Mouse (Mus musculus) kidney, postnatal 0 days (tissue): Measurements from ENCODE around the gene Nup205. TPM values are rescaled to one million over a fixed set of nuclear protein-coding genes. Genes with fewer than 3 reads are reported as not detected.
A peak's percentile ranks its signal among the peaks of the same experiment; 100 is the strongest.

Experiments
- ATAC-seq: fragments of 200-750 bp; cut with Nextera tagmentation; replicated peaks from 2 replicates; pipeline ENCODE4 v1.8.0; 2017; ENCODE audit warnings: low read depth, moderate number of reproducible peaks, moderate TSS enrichment, moderate library complexity; ENCODE audit not compliant: low FRiP score
- DNase-seq: peaks from one replicate; pipeline ENCODE4 v3.0.0-alpha.2; 2016; ENCODE audit warnings: low spot score
- H3K27ac ChIP-seq: fragments of 300-500 bp; sonication (generic); 2 replicates; pipeline ENCODE4 v1.5.1; 2014; ENCODE audit warnings: mild to moderate bottlenecking
- H3K27me3 ChIP-seq: fragments of 300-500 bp; sonication (generic); 2 replicates; pipeline ENCODE4 v1.6.1; 2014; ENCODE audit warnings: low read length, mixed read lengths; ENCODE audit not compliant: insufficient read depth
- H3K36me3 ChIP-seq: fragments of 300-500 bp; sonication (generic); 2 replicates; pipeline ENCODE4 v1.6.1; 2014; ENCODE audit warnings: low read length, mixed read lengths; ENCODE audit not compliant: insufficient read depth
- H3K4me1 ChIP-seq: fragments of 300-500 bp; sonication (generic); replicated peaks from 2 replicates; pipeline ENCODE4 v1.6.1; 2014; ENCODE audit warnings: antibody characterized with exemption, low read length, mixed read lengths; ENCODE audit not compliant: insufficient read depth
- H3K4me2 ChIP-seq: fragments of 300-500 bp; sonication (generic); 2 replicates; pipeline ENCODE4 v1.6.1; 2014; ENCODE audit warnings: mild to moderate bottlenecking, low read length, moderate library complexity, mixed read lengths
- H3K4me3 ChIP-seq: fragments of 300-500 bp; sonication (generic); replicated peaks from 2 replicates; pipeline ENCODE4 v1.5.1; 2014; ENCODE audit warnings: low read depth, low read length
- H3K9ac ChIP-seq: fragments of 300-500 bp; sonication (generic); 2 replicates; pipeline ENCODE4 v1.6.1; 2014; ENCODE audit warnings: low read depth, low read length
- H3K9me3 ChIP-seq: fragments of 300-500 bp; sonication (generic); replicated peaks from 2 replicates; pipeline ENCODE4 v1.6.1; 2016; ENCODE audit warnings: low read length, inconsistent platforms, mixed read lengths
- CTCF ChIP-seq: IDR thresholded peaks from 2 replicates; pipeline ENCODE4 v1.5.1; 2016; ENCODE audit warnings: antibody characterized with exemption, low read depth, mild to moderate bottlenecking, moderate library complexity
- WGBS: fragments of 180-500 bp; shearing (Covaris S2); extraction: QIAGEN DNeasy Blood & Tissue Kit; methylation state at CpG from one replicate; pipeline ENCODE4 v1.1.7; 2014; 5-methylcytosine and 5-hydroxymethylcytosine counted together
- polyA plus RNA-seq: library from polyadenylated mRNA; unstranded; fragments of >200 nt; fragmentation: Nextera tagmentation; extraction: Ambion mirVana; gene quantifications from 2 replicates; pipeline ENCODE4 v1.2.1, GENCODE M21; 2015

Nup205 gene
- polyA plus RNA-seq, 1 experiment from 2014 or later = 18.4 TPM

GRCm38 (mm10) chr6:35265580-35266278, 88.5 kb downstream of the Nup205 start:
- no peak overlapping the region for H3K4me3 ChIP-seq
- H3K4me1 ChIP-seq = no peaks in the 10 kb centered on the region
- no peaks in the 10 kb centered on the region for H3K27me3 ChIP-seq
- H3K36me3 ChIP-seq = peaks cover 12% of the 10 kb centered on the region; the same call in 1 of the 2 replicates
- no peak for TF ChIP-seq CTCF
- H3K9ac ChIP-seq = no peak overlapping the region
- WGBS = 70% methylated on average over 15 of the region's 15 CpGs
- no peaks in the 10 kb centered on the region for H3K9me3 ChIP-seq
- H3K27ac ChIP-seq = peak overlapping the region; percentile 15; the same call in 1 of the 2 replicates
- no peak overlapping the region for H3K4me2 ChIP-seq
- DNase-seq = peak; percentile 54
- ATAC-seq = 0 out of 2 replicates have a peak, but pooled peaks have one; percentile 40

DNA sequence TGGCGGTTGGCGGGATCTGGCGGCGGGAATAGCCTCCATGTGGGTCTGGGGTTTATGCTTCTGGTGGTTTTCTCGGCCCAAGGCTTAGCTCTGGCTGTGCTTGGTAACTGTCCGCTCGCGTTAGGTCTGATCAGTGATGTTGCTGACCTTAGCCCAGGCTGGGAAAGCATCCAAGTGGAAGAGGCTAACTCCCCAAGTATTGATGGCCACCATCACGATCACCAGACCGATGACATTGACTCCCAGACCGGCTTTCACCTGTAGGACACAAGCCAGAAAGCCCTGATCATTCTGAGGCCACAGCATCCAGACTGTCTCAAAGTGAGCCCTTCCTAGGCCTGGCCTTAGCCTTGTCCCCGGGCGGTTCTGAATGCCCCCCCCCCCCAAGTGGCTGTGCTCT, 91.5 kb downstream of the Nup205 start:
- Histone ChIP-seq H3K9me3 (no peaks in the 10 kb centered on the region), H3K9ac (no peak overlapping the region), H3K27ac (no peak overlapping the region), H3K27me3 (no peaks in the 10 kb centered on the region), H3K36me3 (no peaks in the 10 kb centered on the region), H3K4me2 (no peak overlapping the region), H3K4me3 (no peak overlapping the region), H3K4me1 (no peaks in the 10 kb centered on the region)
- DNase-seq (no peak), ATAC-seq (no peak)
- TF ChIP-seq CTCF = no peak
- WGBS = 95% methylated on average over 13 of the region's 13 CpGs

- no peak for TF ChIP-seq CTCF
- Histone ChIP-seq H3K4me2 (no peak overlapping the region), H3K9ac (no peak overlapping the region), H3K4me3 (no peak overlapping the region), H3K4me1 (no peaks in the 10 kb centered on the region), H3K36me3 (no peaks in the 10 kb centered on the region), H3K9me3 (no peaks in the 10 kb centered on the region), H3K27ac (no peak overlapping the region), H3K27me3 (no peaks in the 10 kb centered on the region)
- WGBS = 82% methylated on average over 13 of the region's 13 CpGs
- no peak for ATAC-seq
- no peak for DNase-seq
Measured at GRCm38 (mm10) chr6:35269643-35270042, 92.4 kb downstream of the Nup205 start.

GRCm38 (mm10) chr6:35271094-35271855, 94.1 kb downstream of the Nup205 start:
- Histone ChIP-seq H3K27ac (no peak overlapping the region), H3K4me2 (no peak overlapping the region), H3K27me3 (no peaks in the 10 kb centered on the region), H3K9ac (no peak overlapping the region), H3K36me3 (no peaks in the 10 kb centered on the region), H3K4me1 (no peaks in the 10 kb centered on the region), H3K4me3 (no peak overlapping the region), H3K9me3 (no peaks in the 10 kb centered on the region)
- WGBS = 89% methylated on average over 12 of the region's 12 CpGs
- DNase-seq (no peak), ATAC-seq (no peak)
- TF ChIP-seq CTCF = no peak

GRCm38 (mm10) chr6:35271868-35272765, 94.9 kb downstream of the Nup205 start:
- no peak overlapping the region for H3K27ac ChIP-seq
- H3K4me1 ChIP-seq = no peaks in the 10 kb centered on the region
- no peak for DNase-seq
- H3K36me3 ChIP-seq = no peaks in the 10 kb centered on the region
- H3K27me3 ChIP-seq = no peaks in the 10 kb centered on the region
- no peak overlapping the region for H3K4me3 ChIP-seq
- 61% methylated on average over 20 of the region's 20 CpGs for WGBS
- no peaks in the 10 kb centered on the region for H3K9me3 ChIP-seq
- ATAC-seq = peak; percentile 61
- no peak for TF ChIP-seq CTCF
- no peak overlapping the region for H3K4me2 ChIP-seq
- H3K9ac ChIP-seq = no peak overlapping the region

DNA sequence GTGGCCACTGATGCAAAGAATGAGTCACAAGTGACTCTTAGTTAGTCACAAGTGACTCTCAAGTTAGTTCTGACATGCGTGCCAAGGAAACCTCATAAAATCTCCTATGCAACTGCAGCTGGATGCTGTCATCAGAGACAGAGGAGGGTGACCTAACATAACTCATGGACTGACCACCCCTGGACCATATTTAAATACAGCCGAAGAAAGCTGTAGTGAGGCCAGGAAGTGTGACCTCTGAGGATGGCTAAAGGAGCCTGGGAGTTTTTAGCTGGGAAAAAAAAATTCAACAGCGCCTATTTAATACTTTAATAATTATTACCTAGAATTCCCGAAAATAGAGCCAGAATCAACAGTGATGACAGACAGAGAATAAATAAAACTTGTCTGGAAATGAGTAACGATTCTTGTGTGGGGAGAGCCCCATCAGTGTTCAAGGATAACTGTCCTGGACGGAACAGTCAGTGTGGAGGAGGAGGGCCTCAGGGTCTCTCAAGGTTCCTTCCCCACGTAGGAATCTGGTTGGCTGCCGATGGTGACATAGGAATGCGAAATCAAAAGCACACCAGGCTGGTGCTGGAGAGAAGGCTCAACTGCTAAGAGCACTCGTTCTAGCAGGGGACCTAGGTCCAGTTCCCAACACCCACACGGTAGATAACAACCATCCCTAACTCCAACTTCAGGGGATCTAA, 96.3 kb downstream of the Nup205 start:
- no peak for TF ChIP-seq CTCF
- H3K27me3 ChIP-seq = no peaks in the 10 kb centered on the region
- no peak overlapping the region for H3K4me3 ChIP-seq
- H3K36me3 ChIP-seq = no peaks in the 10 kb centered on the region
- no peak overlapping the region for H3K9ac ChIP-seq
- H3K4me1 ChIP-seq = no peaks in the 10 kb centered on the region
- no peak overlapping the region for H3K4me2 ChIP-seq
- H3K27ac ChIP-seq = no peak overlapping the region
- H3K9me3 ChIP-seq = no peaks in the 10 kb centered on the region
- WGBS = 31% methylated on average over 11 of the region's 11 CpGs
- peak; percentile 91 for DNase-seq
- peak; percentile 78; the same call in 1 of the 2 replicates for ATAC-seq
